Mouse (Mus musculus): ENCODE results near the gene Arhgap29.

GRCm38 (mm10) chr3:122021029-122021652 lies 68.8 kb downstream of the Arhgap29 start:
- TF ChIP-seq CTCF (IDR thresholded peaks at IDR 0.05; ENCODE audit: low read depth) (no peak), EP300 (IDR thresholded peaks at IDR 0.05; ENCODE audit: low read depth) (no peak)
